Mouse (Mus musculus) T-helper 1 cell (primary cell): ENCODE results near the gene Kdm2b.

ENCODE experiments used
- in situ Hi-C: fragments of 300-600 bp; cut with MboI, MseI; formaldehyde crosslinking; loops from one replicate; pipeline ENCODE4 v1.15.1; 2025; ENCODE audit warnings: high pct_unique_total_duplicates

Kdm2b gene

DNA sequence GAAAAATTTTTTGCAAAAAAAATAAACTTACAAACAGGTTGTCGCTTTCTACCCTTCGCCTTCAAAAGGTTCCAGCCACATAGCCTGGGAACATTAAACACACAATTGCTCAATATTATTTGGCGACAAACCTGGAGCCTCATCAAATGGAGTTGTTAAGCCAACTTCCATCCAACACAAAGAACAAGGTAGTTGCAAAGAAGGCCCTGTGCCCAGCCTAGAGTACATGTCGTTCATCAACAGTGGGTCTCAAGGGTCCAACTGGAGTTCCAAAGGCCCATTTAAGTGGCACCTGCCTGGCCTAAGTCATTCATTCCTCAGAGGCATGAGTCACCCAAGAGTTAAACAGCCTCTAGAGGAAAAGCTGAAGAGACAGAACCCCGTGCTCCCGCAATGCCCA, 52.6 kb downstream of the Kdm2b start:
- in situ Hi-C loops: no loop called here

DNA sequence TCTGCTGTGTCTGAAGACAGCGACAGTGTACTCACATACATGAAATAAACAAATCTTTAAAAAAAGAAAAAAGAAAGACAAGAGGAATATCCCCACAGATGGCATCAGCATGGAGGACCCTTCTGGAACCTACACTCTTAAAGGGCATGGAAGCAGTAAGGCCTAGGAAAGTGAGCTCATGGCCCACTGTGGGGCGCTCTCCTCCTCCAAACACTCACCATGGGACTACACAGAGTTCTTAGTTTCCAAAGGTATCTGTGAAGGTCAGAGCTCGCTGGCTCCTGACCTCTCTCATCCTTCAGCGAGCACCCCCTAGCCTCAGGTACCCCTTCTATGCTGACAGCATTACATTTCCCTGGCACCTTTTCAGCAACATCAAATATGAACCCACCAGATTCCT, 53.8 kb downstream of the Kdm2b start:
- in situ Hi-C loops: no loop called here

DNA sequence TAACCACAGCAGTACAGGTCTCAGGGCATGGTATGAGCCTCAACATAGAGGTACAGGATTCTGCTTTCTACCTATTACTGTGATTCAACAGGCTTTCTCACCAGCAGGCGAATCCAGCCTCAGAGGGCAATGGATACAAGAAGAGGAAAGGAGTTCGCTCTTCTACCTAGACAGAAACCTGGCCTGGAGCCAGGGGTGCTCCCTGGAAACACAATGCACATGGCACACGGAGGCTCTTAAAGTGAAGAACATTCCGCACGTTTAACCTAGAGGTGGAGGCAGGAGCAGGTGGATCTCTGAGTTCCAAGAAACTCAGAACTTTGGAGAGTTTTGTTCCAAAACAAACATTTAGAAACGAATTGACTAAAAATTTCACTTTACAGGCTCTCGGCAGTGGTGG, 58.6 kb downstream of the Kdm2b start:
- in situ Hi-C loops: no loop called here

DNA sequence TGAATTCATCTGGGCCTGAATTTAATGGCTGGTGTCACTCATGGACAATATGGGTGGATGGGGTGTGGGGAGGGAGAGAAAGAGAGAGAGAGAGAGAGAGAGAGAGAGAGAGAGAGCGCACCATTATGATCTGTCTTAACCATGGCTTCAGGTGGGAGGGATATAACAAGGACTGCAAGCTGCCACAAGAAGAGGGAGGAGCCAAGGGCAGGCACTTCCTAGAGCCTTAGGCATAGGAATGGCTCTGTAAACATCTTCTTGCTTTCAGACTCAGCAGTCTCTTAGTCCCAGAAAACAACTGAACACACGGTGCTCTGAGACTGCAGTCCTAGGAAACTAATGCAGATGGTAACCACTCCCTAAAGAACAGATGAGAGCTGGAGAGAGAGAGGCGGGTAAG, 61.3 kb downstream of the Kdm2b start:
- in situ Hi-C loops: no loop called here

DNA sequence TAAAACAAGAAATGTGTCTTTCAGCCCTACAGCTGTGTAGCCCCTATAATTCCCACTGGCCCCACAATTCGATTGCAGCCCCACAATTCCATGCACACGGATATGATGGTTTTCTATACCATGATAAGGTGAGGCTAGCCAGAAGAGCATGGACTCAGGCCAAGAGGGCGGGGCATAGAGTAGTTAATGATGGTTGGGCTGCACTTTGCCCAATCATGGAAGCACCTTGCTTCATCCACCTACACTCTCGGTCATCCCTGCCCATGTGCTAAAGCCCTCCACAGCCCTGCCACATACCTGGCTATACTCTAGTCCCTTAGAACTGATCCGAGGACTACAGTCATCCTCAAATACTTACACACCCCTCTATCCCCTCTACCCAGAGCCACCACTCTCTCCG, 61.9 kb downstream of the Kdm2b start:
- in situ Hi-C loops: no loop called here

DNA sequence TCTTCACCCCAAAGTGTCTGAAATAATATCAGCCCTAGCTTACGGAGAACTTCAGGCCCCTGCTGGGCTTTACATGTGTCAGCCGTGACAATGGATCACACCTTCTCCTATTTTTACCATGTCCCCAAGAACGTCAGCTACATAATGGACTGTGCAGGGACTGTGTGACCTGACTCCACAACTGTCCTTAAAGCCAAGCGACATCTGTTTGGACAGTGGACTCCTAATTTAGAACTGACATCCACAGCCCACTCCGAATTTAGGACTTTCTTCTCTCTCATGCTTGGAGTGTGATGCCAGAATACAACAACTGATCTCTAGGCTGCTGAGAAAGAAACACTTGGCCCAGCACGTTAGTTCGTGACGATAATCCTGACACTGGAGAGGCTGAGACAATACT, 62.5 kb downstream of the Kdm2b start:
- in situ Hi-C loops: no loop called here

DNA sequence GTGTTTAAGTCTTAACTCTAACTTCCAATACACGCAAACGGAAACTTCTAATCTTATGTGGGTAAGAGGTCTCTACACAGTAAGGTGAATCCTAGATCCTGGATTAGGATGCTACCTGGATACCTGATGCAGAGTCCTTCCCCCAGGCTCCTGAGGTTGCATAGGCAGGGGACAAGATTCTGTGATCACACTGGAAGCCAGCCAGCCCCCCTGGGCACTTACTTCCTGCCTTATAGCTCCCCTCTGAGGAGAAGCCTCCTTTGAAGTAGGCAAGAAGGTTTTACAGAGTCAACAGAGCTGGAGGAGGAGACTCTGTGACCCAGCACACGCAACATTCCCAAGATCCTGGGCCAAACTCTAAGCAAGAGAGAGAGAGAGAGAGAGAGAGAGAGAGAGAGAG, 63.3 kb downstream of the Kdm2b start:
- in situ Hi-C loops: no loop called here

DNA sequence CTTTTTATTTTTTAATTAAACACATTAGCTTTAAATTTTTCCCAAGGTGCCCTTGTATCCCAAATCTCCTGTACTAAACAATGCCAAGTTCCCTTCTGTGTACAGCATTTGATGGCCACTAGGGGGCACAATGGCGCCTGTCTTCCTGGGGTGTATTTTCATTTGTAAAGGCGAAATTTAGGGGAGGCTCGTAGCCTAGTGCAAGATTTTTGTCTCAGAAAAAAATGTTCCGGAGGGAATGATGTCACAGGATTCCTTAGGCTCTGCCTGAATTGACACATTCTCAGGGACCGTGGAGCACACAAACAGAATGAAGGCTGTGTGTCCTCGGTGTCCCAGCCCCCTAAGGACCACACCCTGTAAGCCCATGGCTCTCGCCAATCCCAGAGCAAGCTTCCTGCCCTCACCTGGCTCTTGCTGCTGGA, 64.1 kb downstream of the Kdm2b start:
- in situ Hi-C loops: no loop called here

DNA sequence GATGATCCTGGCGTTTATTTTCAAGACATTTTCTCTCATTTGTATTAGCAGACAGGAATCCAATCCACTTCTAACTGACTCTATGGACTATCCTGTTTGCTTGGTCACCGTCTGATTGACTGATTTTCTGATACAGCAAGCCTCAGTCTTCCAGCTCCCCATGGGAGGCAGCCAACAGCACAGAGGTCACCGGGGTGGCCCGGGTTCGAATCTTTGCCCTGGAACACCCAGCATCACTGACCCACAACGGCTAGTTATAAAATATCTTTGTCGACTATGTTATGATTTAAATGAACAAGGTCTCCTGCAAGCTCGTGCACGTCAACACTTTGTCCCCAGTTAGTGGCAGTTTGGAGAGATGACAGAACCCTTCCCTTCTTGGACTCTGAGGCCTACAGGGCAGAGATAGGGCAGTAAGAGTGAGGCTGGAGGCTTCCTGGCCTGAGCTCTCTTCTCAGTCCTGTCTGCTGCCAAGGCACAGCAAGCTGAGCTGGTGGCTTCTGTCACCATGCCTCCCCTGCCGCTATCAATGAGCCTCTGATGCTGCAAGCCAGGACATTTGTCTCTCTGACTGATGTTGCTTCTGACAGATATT, 65.7 kb downstream of the Kdm2b start:
- in situ Hi-C loops: no loop called here

DNA sequence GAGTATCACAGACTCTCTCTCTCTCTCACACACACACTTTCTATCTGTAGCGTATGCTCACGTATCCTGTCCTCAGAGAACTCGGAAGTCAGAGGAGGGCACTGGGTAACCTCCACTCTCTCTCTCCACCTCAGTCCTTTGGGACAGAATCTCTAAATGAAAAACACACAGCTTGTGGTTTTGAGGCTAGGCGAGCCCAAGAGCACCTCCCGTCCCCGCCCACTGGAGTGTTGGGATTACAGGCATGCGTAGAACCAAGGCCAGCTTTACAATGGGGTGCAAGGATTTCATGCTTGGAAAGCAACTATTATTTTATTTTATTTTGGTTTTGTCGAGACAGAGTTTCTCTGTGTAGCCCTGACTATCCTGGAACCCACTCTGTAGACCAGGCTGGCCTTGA, 67.7 kb downstream of the Kdm2b start:
- in situ Hi-C loops: no loop called here

DNA sequence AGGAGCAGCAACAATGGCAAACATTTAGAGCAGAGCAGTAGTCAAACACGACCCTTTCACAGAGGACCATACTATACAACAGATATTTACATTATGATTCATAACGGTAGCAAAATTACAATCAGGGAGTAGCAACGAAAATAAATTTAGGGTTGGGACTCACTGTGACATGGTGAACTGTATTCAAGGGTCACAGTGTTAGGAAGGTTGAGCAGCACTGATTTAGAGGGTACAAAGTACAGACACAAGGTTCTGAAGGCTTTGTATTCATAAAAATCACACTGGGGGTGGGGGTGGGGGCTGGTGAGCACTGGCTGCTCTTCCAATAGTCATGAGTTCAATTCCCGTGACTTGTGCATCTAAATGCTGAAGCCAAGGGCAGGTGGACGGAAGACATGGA, 69.1 kb downstream of the Kdm2b start:
- in situ Hi-C loops: no loop called here

DNA sequence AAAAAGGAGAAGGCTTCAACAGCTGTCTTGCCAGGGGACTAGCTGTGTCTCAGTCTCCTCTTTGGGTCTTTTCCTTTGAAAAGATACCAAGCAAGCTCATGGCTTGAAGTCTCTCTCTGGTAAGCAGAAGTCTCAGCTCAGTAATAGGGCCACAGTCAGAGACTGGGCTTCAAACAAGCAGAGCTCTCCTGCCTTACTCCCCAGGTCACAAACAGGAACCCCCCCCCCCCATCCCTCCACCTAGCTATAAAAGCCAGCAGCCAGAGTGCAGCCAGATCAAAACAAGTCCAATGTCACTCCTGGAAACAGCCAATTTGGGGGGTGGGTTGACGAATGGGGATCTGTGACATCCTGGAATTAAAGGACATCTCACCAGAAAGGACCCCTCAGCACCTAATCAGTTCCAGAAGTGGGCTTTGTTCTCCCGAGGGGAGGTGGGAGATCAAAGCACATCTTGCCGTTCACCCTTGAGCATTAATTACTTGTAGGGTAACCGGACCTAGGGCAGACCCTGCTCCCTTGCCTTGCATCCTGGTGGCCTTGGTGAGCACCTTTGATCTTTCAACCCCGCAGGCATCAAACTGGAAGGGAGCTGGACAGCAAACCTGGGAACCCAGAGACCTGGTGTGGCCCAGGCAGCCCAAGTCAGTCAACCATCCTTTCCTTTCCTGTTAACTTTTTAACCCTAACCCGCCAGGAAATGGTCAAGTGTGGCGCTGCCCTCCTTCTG, 71.5 kb downstream of the Kdm2b start:
- in situ Hi-C loops: no loop called here

DNA sequence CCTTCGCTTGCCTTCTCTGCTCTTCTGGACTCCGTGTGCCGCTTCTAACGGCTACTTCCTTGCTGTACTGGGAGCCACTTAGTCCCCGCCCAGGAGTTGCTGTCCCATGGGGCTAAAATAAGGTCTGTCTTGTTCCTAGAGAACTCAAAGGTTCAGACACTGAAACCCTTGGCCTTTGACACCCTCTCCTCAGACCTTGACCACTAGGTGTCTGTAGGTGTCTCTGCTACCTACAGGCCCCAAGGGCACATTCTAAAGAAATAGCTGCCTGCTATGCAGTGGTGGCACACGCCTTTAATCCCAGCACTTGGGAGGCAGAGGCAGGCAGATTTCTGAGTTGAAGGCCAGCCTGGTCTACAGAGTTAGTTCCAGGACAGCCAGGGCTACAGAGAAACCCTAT, 73.5 kb downstream of the Kdm2b start:
- in situ Hi-C loops: no loop called here

DNA sequence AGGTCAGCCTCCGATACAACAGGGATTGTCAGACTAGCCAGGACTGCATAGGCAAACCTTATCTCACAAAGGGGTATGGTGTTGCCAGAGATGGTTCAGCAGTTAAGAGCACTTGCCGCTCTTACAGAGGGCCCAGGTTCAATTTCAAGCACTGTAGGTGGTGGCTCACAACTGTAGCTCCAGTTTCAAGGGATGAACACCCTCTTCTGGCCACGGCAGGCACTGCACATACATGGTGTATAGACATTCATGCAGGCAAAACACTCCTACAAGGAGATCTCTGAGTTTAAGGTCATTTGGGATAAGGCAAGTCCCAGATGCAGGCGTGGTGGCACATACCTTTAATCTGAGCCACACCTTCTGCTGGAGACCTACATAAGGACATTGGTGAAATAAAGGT, 76.8 kb downstream of the Kdm2b start:
- in situ Hi-C loops: no loop called here

DNA sequence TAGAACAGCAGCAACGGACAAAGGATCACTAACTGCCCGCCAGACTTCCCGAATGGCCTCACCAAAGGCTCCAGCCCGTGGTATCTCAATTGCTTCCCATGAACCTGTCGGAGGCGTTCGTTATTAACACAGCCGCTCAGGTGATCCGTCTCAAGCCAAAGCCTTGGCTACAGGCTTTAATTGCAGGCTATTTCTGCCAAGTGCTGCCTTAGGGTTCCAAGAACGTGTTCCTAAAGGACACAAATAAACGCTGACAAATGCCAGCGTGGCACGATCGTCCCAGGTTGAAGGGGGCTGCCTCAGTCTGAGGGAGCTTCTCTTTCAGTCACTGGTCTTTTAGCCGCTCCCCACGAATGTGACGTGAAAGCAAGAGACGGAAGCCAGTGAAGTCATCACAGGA, 80.1 kb downstream of the Kdm2b start:
- in situ Hi-C loops: no loop called here

DNA sequence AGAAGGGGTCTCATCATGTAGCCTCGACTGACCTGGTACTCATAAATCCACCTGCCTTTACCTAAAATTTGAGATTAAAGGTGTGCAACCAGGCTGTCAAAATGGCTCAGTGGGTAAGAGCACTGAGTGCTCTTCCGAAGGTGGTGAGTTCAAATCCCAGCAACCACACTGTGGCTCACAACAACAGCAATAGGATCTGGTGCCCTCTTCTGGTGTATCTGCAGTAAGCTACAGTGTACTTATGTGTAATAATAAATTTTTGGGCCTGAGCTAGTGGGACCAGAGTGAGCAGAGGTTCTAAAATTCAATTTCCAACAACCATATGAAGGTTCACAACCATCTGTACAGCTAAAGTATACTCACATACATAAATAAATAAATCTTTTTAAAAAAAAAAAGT, 81.6 kb downstream of the Kdm2b start:
- in situ Hi-C loops: no loop called here

DNA sequence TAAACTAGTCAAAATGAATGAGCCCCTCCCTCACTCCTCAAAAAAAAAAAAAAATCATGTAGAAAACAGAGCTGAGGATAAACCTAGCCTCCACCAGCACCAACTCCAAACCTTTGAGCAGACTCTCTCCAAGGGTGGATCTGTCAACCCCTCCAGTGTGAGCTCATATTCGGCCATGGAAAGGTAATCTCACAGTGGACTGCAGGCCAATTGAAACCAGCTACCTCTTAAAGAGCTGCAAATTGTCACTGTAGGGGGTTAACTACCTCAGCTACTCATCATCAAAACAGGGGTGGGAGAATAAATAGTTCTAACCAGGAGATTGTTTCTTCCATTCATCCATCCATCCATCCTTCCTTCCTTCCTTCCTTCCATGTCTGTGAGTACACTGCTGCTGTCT, 82.4 kb downstream of the Kdm2b start:
- in situ Hi-C loops: no loop called here

DNA sequence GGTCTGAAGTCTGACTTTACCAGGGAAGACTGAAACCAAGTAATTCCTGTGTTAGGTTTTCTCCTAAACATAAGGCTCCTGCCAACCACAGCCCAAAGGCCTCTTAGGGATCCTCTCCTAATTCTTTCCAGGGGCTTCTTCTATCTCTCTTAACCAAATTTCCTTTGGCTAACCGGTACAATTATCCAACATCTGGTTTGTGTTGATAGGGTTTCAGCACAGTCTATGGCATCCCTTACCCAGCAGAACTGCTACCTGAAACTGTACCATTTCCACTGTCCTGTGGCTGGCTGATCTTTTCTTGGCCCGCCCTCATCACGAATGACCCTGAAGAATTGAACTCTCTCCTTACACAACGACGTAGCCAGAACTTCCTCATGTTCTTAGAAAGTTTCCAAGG, 86.5 kb downstream of the Kdm2b start:
- in situ Hi-C loops: no loop called here

DNA sequence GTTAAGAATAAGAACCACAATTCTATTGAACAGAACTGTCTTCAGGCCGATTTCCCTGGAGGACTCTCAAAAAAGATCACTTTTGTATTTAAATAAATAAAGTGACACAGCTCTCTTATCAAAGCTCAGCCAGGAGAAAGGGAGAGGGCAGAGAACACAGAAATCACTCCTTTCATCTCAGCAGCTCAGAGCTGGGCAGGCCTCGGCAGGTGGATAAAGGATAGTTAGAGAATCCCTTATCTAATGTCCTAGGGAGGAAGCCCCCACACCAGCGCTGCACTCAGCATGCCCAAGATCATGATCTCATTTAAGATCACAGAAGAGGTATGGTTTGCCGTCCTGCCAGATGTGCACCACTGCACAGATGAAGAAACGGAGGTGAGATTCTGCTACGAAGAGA, 87.4 kb downstream of the Kdm2b start:
- in situ Hi-C loops: no loop called here

DNA sequence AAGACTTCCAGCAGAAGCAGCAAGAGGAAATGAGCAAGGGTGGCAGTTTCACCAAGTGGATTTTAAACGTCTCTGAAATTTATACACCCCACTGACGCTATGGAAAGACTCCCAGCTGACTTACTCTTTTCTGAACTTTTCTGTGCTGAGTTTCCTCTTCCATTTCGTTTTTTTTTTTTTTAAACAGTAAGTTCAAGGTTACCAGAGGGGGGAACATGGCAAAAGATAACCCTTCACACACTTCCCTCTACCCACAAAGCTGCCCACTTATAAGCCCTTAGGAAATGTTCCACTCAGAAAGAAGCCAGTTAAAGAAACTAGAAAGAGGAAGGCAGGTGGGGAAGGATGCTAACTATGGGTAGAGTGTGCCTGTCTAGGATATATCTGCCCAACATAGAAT, 88.0 kb downstream of the Kdm2b start:
- in situ Hi-C loops: no loop called here

DNA sequence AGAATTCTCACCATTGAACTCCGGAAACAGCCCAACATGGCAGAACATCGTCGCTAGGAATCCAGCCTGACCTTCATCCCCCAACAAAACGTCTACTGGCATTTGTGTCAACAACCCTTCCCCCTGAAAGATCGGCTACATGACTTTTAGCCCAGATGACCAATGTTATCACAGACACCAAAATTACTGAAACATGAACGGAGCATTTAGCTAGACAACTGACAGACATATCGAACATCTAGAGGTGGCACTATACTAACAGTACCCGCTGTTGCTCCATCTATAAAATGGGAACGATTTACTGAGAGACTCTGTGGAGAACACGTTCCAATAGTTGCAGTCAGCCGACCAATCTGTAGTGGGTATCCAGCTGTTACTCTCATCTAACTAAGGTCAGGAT, 88.4 kb downstream of the Kdm2b start:
- in situ Hi-C loops: no loop called here

DNA sequence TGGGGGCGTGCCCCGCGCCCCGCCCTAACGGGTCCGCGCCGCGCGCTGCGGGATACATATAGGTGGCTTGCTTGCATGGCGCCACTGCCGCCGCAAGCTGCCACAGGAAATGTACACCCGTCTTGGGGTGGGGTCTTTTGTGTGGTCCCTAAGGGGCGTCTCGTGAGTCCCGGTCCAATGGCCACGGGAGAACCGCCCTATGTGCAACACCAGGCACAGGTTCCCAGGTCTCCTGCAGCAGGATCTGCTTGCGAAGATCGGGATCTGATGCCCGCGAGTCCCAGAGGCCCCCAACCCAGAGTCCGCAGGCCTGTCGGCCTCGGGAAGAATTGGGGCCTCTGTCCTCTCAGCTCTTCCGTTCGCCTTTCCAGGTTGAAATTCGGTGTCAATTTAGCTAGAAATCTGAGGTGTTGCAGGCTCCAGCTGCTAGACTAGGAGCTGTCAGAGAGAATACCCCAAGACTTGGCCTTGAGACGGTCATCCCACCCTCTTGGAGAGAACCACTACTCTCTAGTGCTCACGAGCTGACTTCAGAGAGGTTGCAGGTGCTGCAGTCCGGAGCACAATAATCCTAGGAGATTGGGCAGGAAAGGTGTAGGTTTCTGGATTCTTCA, 89.0 kb downstream of the Kdm2b start:
- in situ Hi-C loops: no loop called here

DNA sequence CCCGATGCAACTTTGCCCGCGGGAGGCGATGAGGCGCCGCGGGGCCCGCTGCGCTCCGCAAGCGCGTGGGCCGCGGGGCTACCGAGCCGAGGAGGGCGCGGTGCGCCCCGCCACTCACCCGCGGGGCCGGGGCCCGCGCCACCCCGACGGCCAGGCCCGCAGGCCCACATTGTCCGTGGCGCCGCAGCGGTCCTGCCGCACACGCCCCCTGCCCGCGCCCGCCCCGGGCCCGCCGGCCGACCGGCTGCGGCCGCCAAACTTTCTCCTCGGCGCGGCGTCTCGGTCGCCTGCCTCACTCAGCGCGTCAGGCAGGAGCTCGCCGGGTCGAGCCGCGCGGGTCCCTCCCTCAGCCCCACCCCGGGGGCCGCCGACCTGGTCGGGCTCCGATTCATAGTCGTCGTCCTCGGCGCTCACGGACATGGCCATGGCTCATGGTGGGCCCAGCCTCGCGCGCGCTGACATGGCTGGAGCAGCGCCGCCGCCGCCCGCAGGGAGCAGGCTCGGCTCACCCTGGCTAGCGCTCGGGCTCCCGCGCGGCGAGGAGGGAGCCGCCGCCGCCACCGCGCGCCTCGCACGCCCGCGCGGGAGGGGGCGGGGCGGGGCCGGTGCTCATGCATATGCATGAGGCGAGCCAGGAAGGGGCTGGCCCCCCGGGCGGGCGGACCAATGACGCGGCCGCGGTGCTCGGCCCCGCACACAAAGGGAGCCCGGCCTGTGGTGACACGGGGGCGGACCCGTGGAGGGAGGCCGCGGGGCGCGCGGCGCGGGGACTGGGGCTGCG, 89.7 kb downstream of the Kdm2b start:
- in situ Hi-C loops: no loop called here
